Mouse (Mus musculus) gastrocnemius, adult 18-20 months (tissue): Measurements from ENCODE around the gene Slc10a7. TPM values are rescaled to one million over a fixed set of nuclear protein-coding genes. Genes with fewer than 3 reads are reported as not detected.

Experiments used
- DNase-seq: peaks from one replicate; pipeline ENCODE4 v3.0.0; 2021; ENCODE audit warnings: low spot score
- total RNA-seq, 2 experiments: library from RNA; stranded (reverse); gene quantifications; 2 replicates each; pipeline ENCODE4 v1.2.3; 2021

The Slc10a7 gene
- total RNA-seq, 2 experiments from 2014 or later, result 5.2 to 5.8 TPM

DNA sequence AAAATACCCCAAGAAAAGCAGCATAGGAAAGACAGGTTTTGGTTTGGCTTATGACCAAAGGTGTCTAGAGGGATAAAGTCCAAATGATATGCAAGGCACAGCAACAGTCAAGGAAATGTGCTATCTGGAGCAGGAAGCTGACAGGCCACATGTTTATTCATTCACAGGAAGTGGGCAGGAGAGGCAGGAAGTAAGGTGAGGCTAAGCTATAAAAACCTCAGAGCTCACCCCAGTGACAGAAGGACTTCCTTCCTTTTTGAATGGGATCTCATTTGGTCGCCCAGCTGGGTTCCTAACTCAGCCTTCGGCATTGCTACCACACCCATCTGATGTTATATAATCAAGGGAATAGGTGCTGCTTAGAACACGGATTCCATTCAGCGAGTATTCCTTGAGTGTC, 113.2 kb downstream of the Slc10a7 start:
- no peak for DNase-seq

DNA sequence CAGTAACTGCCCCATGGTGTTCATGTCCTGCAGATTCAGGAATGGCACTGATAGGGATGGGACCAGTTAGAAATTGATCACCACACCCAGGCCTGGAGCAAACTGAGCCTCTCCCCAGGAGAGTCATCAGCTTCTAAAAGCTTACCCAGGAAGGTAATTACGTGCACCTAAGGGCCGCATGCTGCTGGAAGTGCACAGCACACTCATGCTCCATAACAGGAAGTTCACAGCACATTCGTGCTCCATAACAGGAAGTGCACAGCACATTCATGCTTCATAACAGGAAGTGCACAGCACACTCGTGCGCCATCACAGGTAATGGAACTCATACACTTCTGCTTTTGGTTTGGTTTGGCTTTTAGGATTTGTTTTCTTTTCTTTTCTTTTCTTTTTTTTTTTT, 114.8 kb downstream of the Slc10a7 start:
- DNase-seq, result no peak

GRCm38 (mm10) chr8:78624738-78625442, 115.7 kb downstream of the Slc10a7 start:
- DNase-seq, result no peak

- no peak for DNase-seq
Measured at GRCm38 (mm10) chr8:78626632-78627031, 117.5 kb downstream of the Slc10a7 start.

- DNase-seq, result no peak
Measured at GRCm38 (mm10) chr8:78627793-78628192, 118.6 kb downstream of the Slc10a7 start.

- no peak for DNase-seq
Measured at GRCm38 (mm10) chr8:78630414-78631164, 121.4 kb downstream of the Slc10a7 start.

DNA sequence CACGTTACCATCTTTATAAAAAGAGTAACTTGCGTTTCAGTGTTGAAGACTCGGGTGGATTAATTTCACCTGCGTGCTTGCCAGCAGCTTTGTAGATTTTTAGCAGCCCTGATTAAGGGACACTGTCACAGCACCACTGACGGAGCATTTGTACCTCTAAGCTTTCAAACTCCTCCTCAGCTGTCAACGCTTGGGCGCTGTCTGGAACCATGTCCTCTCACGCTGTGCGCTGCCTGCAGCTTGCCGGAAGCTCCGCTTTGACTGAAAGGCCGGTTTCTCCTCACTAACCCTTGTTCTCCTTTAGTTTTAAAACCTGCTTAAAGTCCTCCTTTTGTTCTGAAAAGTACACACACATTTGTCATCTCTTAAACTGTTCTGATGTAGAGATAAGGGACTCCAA, 123.9 kb downstream of the Slc10a7 start:
- DNase-seq, result no peak

GRCm38 (mm10) chr8:78634018-78634417, 124.9 kb downstream of the Slc10a7 start:
- no peak for DNase-seq

DNA sequence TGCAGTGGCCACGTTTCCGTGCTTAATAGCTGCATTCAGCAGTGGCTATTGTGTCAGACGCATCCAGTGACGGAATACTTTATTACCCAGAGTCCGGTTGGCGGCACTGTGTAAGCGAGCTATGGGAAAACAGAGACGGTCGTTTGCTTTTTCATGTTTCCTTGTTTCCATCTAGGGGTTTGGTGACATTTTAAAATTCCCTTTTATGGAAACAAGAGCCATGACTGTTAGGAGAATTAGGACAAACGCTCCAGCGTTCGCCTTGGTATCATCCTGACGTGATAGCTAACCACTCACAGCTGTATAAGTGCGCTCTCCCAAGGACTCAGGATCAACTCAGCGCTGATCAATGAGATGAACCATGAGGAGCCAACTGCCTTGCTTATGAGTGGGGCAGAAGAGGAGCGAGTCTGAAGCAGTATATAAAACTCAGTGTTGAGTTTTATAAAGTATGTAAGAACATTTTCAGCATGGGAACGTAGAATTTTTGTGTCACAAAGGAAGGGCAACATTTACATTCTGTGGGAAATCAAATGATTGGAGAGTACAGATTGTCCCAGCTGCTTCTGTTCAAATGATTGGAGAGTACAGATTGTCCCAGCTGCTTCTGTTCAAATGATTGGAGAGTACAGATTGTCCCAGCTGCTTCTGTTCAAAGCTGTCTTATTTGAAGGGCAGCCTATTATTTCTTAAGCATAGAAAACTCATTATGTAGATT, 125.5 kb downstream of the Slc10a7 start:
- no peak for DNase-seq

- no peak for DNase-seq
Measured at GRCm38 (mm10) chr8:78635241-78635771, 126.2 kb downstream of the Slc10a7 start.

- no peak for DNase-seq
Measured at GRCm38 (mm10) chr8:78641919-78642318, 132.8 kb downstream of the Slc10a7 start.

DNA sequence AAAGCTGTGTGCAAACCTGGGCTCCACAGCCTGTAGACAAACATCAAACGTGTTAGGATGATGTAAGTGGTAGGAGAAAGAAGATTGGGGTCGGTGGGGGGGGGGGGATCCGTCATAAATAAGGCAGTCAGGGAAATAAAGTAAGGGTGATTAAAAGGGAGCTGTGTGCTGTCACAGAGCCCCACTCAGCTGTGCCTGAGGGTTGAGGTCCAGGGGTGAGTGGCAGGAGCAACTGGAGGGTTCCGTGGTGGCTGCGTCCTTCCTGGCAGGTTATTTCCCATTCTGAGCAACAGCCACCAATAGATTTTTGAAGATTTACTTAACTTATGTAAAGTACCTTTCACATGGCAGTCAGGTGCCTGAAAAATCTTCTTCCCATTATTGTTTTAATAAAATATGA, 133.2 kb downstream of the Slc10a7 start:
- peak; percentile 26 for DNase-seq

- no peak for DNase-seq
Measured at GRCm38 (mm10) chr8:78647000-78647656, 138.0 kb downstream of the Slc10a7 start.

GRCm38 (mm10) chr8:78647846-78648245, 138.7 kb downstream of the Slc10a7 start:
- DNase-seq, result no peak

GRCm38 (mm10) chr8:78648918-78649317, 139.8 kb downstream of the Slc10a7 start:
- peak; percentile 72 for DNase-seq

DNA sequence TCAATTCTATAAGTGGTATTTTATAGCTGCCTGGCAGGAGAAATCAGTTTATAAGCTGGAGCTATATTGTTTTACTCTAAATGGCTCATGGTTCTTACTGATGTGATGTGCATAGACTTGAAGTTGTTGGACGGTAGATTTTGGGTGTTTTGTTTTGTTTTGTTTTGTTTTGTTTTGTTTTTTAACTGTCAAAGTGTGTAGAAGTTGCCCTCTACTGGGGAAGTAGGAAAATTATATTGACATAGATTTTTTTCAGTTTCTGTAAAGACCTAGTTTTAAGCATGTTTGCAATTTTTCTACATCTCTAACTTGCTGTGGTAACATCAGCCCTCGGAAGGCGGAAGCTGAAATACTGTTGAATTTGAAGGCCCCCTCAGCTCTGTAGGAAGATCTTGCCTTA, 142.5 kb downstream of the Slc10a7 start:
- no peak for DNase-seq

GRCm38 (mm10) chr8:78655351-78656045, 146.4 kb downstream of the Slc10a7 start:
- no peak for DNase-seq

GRCm38 (mm10) chr8:78656700-78657370, 147.7 kb downstream of the Slc10a7 start:
- no peak for DNase-seq

- no peak for DNase-seq
Measured at GRCm38 (mm10) chr8:78658172-78658571, 149.0 kb downstream of the Slc10a7 start.

DNA sequence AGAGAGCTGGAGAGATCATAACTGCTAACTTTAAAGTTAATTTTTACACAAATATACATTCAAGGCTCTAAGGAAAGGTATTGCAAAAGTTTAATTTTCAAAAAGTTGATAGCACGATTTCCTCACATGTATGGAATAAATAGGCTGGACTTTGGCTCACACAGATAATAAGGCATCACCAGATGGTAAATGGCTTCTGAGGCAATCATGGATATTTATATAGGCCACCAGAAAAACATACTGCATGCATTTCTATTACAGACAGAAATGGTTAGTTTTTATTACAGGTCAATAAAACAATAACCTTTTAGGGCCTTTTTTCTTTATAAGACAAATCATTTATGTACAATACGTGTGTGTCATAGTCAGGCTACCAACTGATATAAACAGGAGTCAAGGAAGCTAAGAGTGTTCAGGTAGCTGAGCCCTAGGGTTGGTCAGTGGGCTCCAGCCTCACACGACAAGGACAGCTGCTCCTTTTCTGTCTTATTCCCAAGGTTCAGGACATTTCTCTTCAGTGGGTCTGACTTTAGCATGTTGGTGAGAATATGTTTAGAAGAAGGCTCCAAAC, 150.6 kb downstream of the Slc10a7 start:
- no peak for DNase-seq
